Mouse (Mus musculus): ENCODE measurements at regions not wholly inside any gene's neighbourhood (a gene's known extent, or its start where the extent isn't known, plus 50 kb on each side); places are given as distances from the start of the nearest gene placed in this dataset.

DNA sequence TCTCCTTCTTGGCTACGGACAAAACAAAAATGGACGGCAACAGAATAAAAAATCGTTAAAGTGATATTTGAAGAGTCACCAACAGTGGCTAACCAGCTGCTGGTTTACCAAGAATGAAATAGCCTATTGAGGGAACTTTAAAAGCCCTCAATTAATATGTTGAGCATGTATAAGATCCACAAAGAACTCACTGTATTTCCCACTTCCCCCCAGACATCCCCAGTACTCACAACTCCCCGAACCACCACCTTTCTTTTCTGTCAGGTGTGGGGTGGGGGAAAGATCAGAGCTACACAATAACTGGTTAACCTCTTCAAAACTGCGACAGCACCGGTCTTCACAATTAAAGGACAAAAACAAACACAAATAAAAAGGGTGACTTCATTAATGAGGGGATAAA lies 245.5 kb upstream of the Pmfbp1 start:
- Histone ChIP-seq H3K4me1 (peaks cover 21% of the 10 kb centered on the region), H3K4me3 (replicated peaks) (peak overlapping the region; percentile 46), H3K27me3 (replicated peaks) (no peaks in the 10 kb centered on the region), H3K9me3 (replicated peaks) (no peaks in the 10 kb centered on the region), H3K9ac (replicated peaks) (peak overlapping the region; percentile 62), H3K27ac (replicated peaks) (peak overlapping the region; percentile 80), H3K36me3 (no peaks in the 10 kb centered on the region), H3K4me2 (peak overlapping the region; percentile 58)
- ATAC-seq (ENCODE audit: low FRiP score): no peak
- WGBS: 15% methylated on average over 6 of the region's 6 CpGs

DNA sequence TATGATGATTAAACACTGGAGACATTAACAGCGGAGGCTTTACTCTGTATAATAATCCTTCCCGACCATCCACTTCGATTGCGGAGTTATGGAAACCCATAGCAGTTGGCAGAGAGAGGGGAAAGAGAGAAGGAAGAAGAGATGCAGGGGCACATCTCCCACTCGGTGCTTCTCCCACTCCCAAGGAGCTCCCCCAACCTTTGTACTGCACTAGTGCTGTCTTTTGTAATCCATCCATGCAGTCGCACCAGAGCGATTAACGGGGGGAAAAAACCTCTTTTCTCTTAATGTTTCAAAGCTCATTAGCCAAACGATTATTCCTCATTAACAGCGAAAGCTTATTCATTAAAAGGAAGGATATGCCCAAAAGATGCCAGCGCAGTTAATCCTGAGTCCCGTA lies 244.6 kb upstream of the Pmfbp1 start:
- H3K27me3 ChIP-seq (replicated peaks): no peaks in the 10 kb centered on the region
- WGBS: 24% methylated on average over 12 of the region's 12 CpGs
- H3K27ac ChIP-seq (replicated peaks): peak overlapping the region; percentile 86
- peak overlapping the region; percentile 58 for H3K4me2 ChIP-seq
- H3K4me1 ChIP-seq: peaks cover 21% of the 10 kb centered on the region
- H3K9ac ChIP-seq (replicated peaks): peak overlapping the region; percentile 62
- no peaks in the 10 kb centered on the region for H3K9me3 ChIP-seq (replicated peaks)
- no peak for ATAC-seq (ENCODE audit: low FRiP score)
- H3K4me3 ChIP-seq (replicated peaks): peak overlapping the region; percentile 46
- H3K36me3 ChIP-seq: no peaks in the 10 kb centered on the region

DNA sequence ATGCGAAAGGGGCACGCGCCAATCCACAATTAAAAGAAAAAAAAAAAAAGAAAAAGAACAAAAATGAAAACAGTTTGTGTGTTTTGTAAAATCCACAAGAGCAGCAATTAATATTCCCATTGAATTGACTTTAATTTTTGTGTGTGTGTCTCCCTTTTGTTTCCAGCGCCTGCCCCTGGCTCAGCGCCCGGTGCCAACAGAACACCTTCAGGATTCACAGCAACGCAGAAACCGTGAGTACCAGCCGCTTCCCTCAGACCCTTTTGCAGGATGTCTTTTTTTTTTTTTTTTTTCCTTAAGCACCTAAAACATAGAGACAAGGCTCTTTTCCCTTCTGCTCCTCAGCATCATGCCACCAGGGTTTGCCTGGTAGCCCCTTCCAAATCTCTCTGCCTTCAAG lies 244.1 kb upstream of the Pmfbp1 start:
- Histone ChIP-seq H3K4me3 (replicated peaks) (peak overlapping the region; percentile 46), H3K9me3 (replicated peaks) (no peaks in the 10 kb centered on the region), H3K36me3 (no peaks in the 10 kb centered on the region), H3K27ac (replicated peaks) (peak overlapping the region; percentile 86), H3K4me2 (peak overlapping the region; percentile 58), H3K9ac (replicated peaks) (peak overlapping the region; percentile 62), H3K4me1 (peaks cover 21% of the 10 kb centered on the region), H3K27me3 (replicated peaks) (no peaks in the 10 kb centered on the region)
- ATAC-seq (ENCODE audit: low FRiP score): no peak
- 25% methylated on average over 9 of the region's 9 CpGs for WGBS

DNA sequence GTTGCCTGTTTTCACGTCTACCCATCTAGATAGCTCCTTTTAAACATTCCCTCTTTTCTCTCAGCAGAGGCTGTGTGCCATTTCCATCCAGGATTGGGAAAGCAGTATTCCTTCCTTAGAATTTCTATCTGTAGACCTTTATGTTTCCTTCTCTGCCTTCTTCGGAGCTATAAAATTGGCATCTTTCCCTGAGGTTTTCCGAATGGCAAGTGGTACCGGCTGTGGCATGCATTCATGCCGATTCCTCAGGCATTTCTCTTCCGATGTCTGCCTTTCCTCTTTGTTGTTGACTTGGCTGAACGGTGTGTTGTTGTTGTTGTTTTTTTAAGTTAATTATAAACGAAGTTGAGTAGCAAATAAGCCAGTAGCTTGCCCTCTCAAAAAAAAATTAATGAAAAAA lies 243.3 kb upstream of the Pmfbp1 start:
- H3K4me1 ChIP-seq: peaks cover 21% of the 10 kb centered on the region
- peak overlapping the region; percentile 58 for H3K4me2 ChIP-seq
- no peaks in the 10 kb centered on the region for H3K27me3 ChIP-seq (replicated peaks)
- WGBS: 32% methylated on average over 8 of the region's 8 CpGs
- ATAC-seq (ENCODE audit: low FRiP score): no peak
- H3K9ac ChIP-seq (replicated peaks): peak overlapping the region; percentile 62
- no peaks in the 10 kb centered on the region for H3K9me3 ChIP-seq (replicated peaks)
- H3K27ac ChIP-seq (replicated peaks): peak overlapping the region; percentile 86
- H3K4me3 ChIP-seq (replicated peaks): peak overlapping the region; percentile 46
- no peaks in the 10 kb centered on the region for H3K36me3 ChIP-seq

DNA sequence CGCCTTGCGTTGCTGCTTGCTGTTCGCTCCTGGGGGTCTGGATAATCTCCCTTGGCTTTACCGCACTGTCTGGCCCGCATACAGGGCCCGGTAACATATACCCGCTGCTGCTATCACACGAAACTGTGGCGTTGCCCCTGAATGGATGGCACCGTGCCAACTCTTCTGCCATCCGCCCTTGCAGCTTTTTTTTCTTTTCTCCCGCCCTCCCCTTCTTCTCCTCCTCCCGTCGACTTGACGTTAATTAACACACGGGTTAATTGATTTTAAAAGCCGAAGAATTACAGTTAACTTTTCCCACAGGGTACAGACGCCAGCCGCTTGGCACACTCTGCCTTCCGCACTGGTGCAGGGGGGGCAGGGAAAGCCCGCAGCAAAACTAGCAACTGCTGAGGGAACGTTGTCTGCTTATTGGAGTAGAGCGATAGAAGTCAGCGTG lies 242.4 kb upstream of the Pmfbp1 start:
- H3K4me1 ChIP-seq: peaks cover 21% of the 10 kb centered on the region
- 23% methylated on average over 24 of the region's 24 CpGs for WGBS
- H3K4me3 ChIP-seq (replicated peaks): peak overlapping the region; percentile 46
- ATAC-seq (ENCODE audit: low FRiP score): peak; percentile 88
- H3K9ac ChIP-seq (replicated peaks): peak overlapping the region; percentile 62
- no peaks in the 10 kb centered on the region for H3K36me3 ChIP-seq
- H3K4me2 ChIP-seq: peak overlapping the region; percentile 58
- peak overlapping the region; percentile 86 for H3K27ac ChIP-seq (replicated peaks)
- no peaks in the 10 kb centered on the region for H3K9me3 ChIP-seq (replicated peaks)
- no peaks in the 10 kb centered on the region for H3K27me3 ChIP-seq (replicated peaks)

DNA sequence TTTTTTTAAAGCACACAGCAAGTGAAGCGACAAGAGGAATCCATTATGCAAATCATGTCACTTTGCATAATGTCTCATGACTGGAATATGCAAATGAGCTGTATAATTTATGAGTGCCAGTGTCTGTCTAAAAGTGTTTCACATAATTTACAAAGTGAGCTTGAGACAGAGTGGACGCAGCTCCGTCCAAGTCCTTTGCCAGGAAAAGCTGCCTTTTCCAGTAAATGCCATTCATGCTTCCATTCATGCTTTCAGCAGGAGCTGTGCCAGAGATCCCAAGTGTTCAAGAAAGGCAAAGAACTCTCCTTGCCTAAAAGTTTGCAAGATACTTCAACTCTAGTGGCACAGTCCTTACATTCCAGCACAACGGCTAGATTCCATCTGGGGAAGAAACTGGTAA lies 241.4 kb upstream of the Pmfbp1 start:
- H3K4me3 ChIP-seq (replicated peaks): no peak overlapping the region
- no peak for ATAC-seq (ENCODE audit: low FRiP score)
- no peaks in the 10 kb centered on the region for H3K36me3 ChIP-seq
- H3K9me3 ChIP-seq (replicated peaks): no peaks in the 10 kb centered on the region
- no peak overlapping the region for H3K9ac ChIP-seq (replicated peaks)
- H3K27ac ChIP-seq (replicated peaks): no peak overlapping the region; the same call in 1 of the 2 replicates
- H3K27me3 ChIP-seq (replicated peaks): no peaks in the 10 kb centered on the region
- peaks cover 13% of the 10 kb centered on the region for H3K4me1 ChIP-seq
- peak overlapping the region; percentile 58; the same call in 1 of the 2 replicates for H3K4me2 ChIP-seq
- WGBS: 22% methylated on average over 4 of the region's 4 CpGs

DNA sequence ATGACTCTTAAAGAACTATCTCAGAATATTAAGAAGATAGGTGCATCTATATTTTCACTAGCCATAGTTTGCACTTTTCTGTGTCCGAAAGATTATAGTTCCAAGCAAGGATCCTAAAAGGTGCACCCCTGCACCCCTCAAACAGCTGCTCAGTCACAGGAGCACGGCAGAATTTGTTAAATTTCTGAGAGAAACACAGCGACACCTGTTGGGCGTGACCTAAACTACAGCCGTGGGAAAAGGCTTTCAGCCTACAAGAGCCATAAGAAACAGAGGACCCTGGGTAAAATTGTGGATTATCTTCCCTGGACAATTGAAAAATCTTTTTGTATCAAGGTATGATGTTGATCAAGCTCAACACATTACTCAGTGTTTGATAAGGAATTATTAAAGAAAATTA lies 214.7 kb upstream of the Pmfbp1 start:
- WGBS: 14% methylated on average over 5 of the region's 5 CpGs
- H3K4me3 ChIP-seq (replicated peaks): no peak overlapping the region

DNA sequence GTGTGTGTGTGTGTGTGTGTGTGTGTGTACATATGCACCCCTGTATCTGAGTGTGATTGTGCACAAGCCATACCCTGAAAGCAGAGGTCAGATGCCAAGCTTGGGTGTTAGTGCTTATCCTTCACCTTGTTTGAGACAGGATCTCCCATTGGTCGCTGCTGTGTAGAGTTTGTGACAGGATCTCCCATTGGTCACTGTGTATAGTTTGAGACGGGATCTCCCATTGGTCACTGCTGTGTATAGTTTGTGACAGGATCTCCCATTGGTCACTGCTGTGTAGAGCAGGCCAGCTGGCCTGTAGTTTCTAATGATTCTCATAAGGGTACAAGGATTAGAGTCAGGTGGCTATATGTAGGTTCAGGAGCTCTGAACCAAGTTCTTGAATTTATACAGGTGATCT lies 213.3 kb upstream of the Pmfbp1 start:
- H3K27me3 ChIP-seq (replicated peaks): no peaks in the 10 kb centered on the region
- H3K9ac ChIP-seq (replicated peaks): no peak overlapping the region

More for the DNA sequence above, 214.7 kb upstream of the Pmfbp1 start:
- Histone ChIP-seq H3K27me3 (replicated peaks) (no peaks in the 10 kb centered on the region), H3K9ac (replicated peaks) (no peak overlapping the region), H3K4me2 (no peak overlapping the region), H3K36me3 (no peaks in the 10 kb centered on the region), H3K9me3 (replicated peaks) (no peaks in the 10 kb centered on the region), H3K27ac (replicated peaks) (no peak overlapping the region), H3K4me1 (no peaks in the 10 kb centered on the region)
- no peak for ATAC-seq (ENCODE audit: low FRiP score)

DNA sequence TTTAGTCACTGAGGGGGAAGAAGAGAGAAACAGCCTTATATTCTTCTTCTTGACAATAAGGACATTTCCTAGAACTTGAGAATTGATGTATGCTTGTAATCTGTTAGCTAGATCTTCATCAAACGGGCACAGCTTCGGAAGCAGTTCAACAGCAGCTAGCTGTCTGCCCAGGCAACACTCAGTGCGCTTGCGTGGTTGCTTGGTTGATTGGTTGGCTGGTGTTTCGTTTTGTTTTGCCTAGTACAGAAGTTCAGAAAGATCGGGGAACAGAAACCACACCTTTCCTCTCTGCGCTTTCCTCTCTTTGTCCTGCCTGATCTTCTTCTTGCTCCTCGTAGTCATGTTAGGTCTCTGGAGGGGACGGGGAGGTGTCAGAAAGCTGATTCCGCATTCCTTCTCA lies 212.2 kb upstream of the Pmfbp1 start:
- Histone ChIP-seq H3K9me3 (replicated peaks) (no peaks in the 10 kb centered on the region), H3K4me2 (no peak overlapping the region), H3K4me1 (no peaks in the 10 kb centered on the region), H3K27me3 (replicated peaks) (no peaks in the 10 kb centered on the region), H3K27ac (replicated peaks) (no peak overlapping the region), H3K36me3 (no peaks in the 10 kb centered on the region), H3K9ac (replicated peaks) (no peak overlapping the region), H3K4me3 (replicated peaks) (no peak overlapping the region)
- WGBS: 65% methylated on average over 10 of the region's 10 CpGs
- no peak for ATAC-seq (ENCODE audit: low FRiP score)

More for the DNA sequence above, 213.3 kb upstream of the Pmfbp1 start:
- Histone ChIP-seq H3K27ac (replicated peaks) (no peak overlapping the region), H3K36me3 (no peaks in the 10 kb centered on the region), H3K4me1 (no peaks in the 10 kb centered on the region), H3K4me2 (no peak overlapping the region), H3K9me3 (replicated peaks) (no peaks in the 10 kb centered on the region), H3K4me3 (replicated peaks) (no peak overlapping the region)
- no peak for ATAC-seq (ENCODE audit: low FRiP score)
- 74% methylated on average over 2 of the region's 2 CpGs for WGBS

DNA sequence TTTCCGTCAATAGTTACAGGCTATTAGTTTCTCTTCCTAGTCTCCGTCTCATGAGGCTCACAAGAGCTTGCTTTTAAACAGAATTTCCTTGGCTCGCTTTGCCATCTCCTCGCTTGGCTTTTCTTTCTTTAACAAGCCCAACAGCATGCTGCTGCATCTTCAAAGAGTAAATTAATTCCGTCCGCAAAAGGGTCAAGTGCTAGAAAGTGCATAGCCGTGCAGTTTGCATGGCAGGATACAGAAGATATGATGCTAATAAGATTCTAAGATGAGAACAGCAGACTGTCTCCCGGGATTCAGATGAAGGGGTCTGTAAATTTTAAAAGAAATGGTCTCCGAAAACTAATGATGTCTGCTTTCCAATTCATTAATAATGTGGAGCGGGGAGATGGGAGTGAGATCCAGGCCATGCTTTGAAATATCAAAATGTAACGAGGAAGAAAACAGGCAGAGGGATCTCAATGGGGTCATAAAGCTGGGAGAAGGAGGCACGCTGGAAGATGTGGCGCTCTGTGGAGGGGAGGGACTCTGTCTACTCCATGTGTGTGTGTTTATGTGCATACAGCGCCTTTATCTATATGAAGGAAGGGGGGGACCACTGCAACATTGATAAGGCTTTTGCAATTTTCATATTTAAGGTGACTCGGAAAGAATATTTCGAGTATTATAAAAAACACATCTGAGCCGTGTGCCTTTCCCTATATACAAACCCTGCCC lies 183.0 kb upstream of the Pmfbp1 start:
- ATAC-seq (ENCODE audit: low FRiP score): peak; percentile 78
- Histone ChIP-seq H3K27me3 (replicated peaks) (no peaks in the 10 kb centered on the region), H3K4me3 (replicated peaks) (peak overlapping the region; percentile 16), H3K4me1 (peaks cover 33% of the 10 kb centered on the region), H3K9me3 (replicated peaks) (no peaks in the 10 kb centered on the region), H3K9ac (replicated peaks) (0 out of 2 replicates have a peak overlapping the region, but pooled peaks have one; percentile 14), H3K27ac (replicated peaks) (peak overlapping the region; percentile 69), H3K4me2 (peak overlapping the region; percentile 42), H3K36me3 (no peaks in the 10 kb centered on the region)
- 26% methylated on average over 17 of the region's 17 CpGs for WGBS

DNA sequence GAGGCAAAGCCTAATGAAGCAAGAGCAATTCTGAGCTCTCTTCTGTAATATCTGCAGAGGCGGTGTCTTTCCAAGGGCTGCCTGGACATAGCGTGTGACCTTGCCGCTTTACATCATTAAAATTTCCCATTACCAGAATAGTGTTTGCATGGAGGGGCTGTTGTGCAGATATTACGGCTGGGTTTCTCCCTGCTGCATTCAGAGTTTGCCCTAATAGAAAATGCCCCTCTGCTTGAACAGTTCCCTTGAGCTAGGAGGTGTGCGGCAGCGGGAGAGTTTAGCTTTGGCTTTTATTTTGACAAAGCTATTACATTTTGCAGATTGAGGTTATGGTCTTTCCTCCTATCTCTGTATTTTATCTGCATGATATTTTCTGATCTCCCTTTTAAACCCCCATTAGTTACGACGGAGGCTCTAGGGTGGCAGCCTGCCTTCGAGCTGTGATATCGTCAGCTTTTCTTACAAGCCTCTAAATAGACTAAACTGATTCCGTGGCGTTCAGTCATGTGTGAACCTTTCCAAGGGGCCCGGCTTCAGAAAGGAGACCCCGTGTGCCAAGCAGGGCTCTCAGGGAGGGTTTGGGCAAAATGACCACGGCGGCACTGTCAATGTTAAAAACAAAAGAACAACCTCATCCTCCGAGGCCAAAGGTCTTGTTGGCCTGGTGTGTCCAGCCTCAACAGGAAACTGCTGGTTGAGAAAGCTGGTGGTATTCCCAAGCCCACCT lies 182.2 kb upstream of the Pmfbp1 start:
- peak; percentile 43; the same call in 1 of the 2 replicates for ATAC-seq (ENCODE audit: low FRiP score)
- Histone ChIP-seq H3K9ac (replicated peaks) (0 out of 2 replicates have a peak overlapping the region, but pooled peaks have one; percentile 3), H3K4me2 (peak overlapping the region; percentile 42), H3K27ac (replicated peaks) (peak overlapping the region; percentile 69), H3K27me3 (replicated peaks) (no peaks in the 10 kb centered on the region), H3K9me3 (replicated peaks) (no peaks in the 10 kb centered on the region), H3K4me1 (peaks cover 33% of the 10 kb centered on the region), H3K36me3 (no peaks in the 10 kb centered on the region), H3K4me3 (replicated peaks) (no peak overlapping the region)
- WGBS: 14% methylated on average over 17 of the region's 17 CpGs

DNA sequence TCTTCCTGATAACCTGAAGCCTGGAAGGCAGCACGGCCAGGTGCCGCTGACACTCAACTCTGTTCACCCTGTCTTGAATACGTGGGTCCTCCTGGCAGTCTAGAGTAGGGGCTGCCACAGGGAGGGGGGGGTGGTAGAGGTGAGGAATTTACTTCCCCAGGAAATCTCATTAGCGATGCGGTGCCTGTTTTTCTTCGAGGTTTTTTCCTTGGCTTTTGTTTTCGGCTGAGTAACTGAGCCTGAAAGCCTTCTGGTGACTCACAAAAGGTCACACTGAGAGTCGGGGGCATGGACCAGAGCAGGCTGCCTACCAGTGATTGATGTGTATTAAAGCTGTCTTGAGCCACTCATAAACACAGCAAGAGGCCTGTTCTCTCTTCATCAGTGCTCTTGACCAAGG lies 181.1 kb upstream of the Pmfbp1 start:
- Histone ChIP-seq H3K9me3 (replicated peaks) (no peaks in the 10 kb centered on the region), H3K9ac (replicated peaks) (no peak overlapping the region), H3K4me1 (peaks cover 33% of the 10 kb centered on the region), H3K27me3 (replicated peaks) (no peaks in the 10 kb centered on the region), H3K4me3 (replicated peaks) (no peak overlapping the region), H3K4me2 (no peak overlapping the region), H3K36me3 (no peaks in the 10 kb centered on the region), H3K27ac (replicated peaks) (peak overlapping the region; percentile 34)
- no peak for ATAC-seq (ENCODE audit: low FRiP score)
- 15% methylated on average over 8 of the region's 8 CpGs for WGBS

All from neural tube, embryonic 15.5 days (tissue).